Mouse (Mus musculus) MEL (cell line): ENCODE data around the gene Cdc7.

Experiments
- CTCF ChIP-seq, 3 experiments: IDR thresholded peaks in 2 of 3; conservative IDR thresholded peaks in 1 of 3; 2 replicates each; pipeline ENCODE4 v1.5.1; 2011 to 2012; ENCODE audit warnings: low read length in 3 of 3, low read depth in 2 of 3, mild to moderate bottlenecking in 2 of 3, improper control_type of control experiment in 1 of 3, inconsistent platforms in 1 of 3, mixed read lengths in 1 of 3, moderate library complexity in 1 of 3; ENCODE audit not compliant: control insufficient read depth in 1 of 3, insufficient read depth in 1 of 3, poor library complexity in 1 of 3, severe bottlenecking in 1 of 3
- POLR2A ChIP-seq, 2 experiments: IDR thresholded peaks; 2 replicates each; pipeline ENCODE4 v1.6.1; 2011 to 2012; ENCODE audit warnings: low read length in 2 of 2, mild to moderate bottlenecking in 2 of 2, control low read depth in 1 of 2, improper control_type of control experiment in 1 of 2, low read depth in 1 of 2, moderate library complexity in 1 of 2; ENCODE audit not compliant: control insufficient read depth in 1 of 2, insufficient read depth in 1 of 2, poor library complexity in 1 of 2

DNA sequence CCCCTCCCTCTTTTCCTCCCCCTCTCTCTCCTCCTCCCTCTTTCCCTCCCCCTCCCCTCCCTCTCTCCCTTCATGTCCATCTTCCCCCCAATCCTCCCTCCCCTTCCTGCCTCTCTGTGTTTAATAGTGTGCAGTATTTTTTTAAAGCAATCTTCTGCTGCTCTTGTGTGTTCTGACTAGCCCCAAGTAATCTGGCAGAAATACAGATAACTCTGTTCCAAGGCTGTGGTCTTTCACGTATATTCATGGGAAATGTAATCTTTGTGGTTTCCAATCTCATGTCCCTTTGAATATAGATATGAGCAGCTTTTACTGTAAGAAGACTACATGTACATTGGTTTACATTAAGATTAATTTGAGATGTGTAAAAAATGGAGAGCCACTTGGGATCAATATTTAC, 64.4 kb downstream of the Cdc7 start:
- no peak for TF ChIP-seq CTCF (IDR thresholded peaks at IDR 0.05 in 2 of 3, conservative IDR thresholded peaks at IDR 0.05 in 1 of 3; ENCODE audit: control insufficient read depth in 1 of 3, insufficient read depth in 1 of 3, low read depth in 2 of 3, low read length in 3 of 3, poor library complexity in 1 of 3, severe bottlenecking in 1 of 3)
- TF ChIP-seq POLR2A (IDR thresholded peaks at IDR 0.05; ENCODE audit: control insufficient read depth in 1 of 2, insufficient read depth in 1 of 2, low read depth in 1 of 2, low read length in 2 of 2, poor library complexity in 1 of 2): no peak
